Mouse (Mus musculus) cortical plate, adult 2 months (tissue): ENCODE measurements around the gene Olfr857. TPM values are rescaled to one million over a fixed set of nuclear protein-coding genes. Genes with fewer than 3 reads are reported as not detected.
"Not testable (repeated sequence)": the region's sequence is repeated elsewhere in the genome, so short reads cannot be mapped to it uniquely, and the experiment has no call there.

Experiments used
- H3K27ac ChIP-seq: fragments of 200-500 bp; 2 replicates; pipeline ENCODE4 v1.5.1; 2012; ENCODE audit warnings: low read length, control low read depth, inconsistent platforms; ENCODE audit not compliant: insufficient read depth
- H3K4me1 ChIP-seq: fragments of 200-500 bp; 2 replicates; pipeline ENCODE4 v1.6.1; 2011; ENCODE audit warnings: low read length; ENCODE audit not compliant: control insufficient read depth, insufficient read depth
- H3K4me3 ChIP-seq: fragments of 200-500 bp; 2 replicates; pipeline ENCODE4 v1.5.1; 2011; ENCODE audit warnings: mild to moderate bottlenecking, low read length, control low read depth; ENCODE audit not compliant: insufficient read depth
- CTCF ChIP-seq: fragments of 200-500 bp; IDR thresholded peaks from 2 replicates; pipeline ENCODE4 v1.5.1; 2011; ENCODE audit warnings: mild to moderate bottlenecking, control low read depth, low read length; ENCODE audit not compliant: insufficient read depth; ENCODE audit errors: extremely low read depth
- POLR2A ChIP-seq: fragments of 200-500 bp; IDR thresholded peaks from 2 replicates; pipeline ENCODE4 v1.6.1; 2011; ENCODE audit warnings: mild to moderate bottlenecking, low read length, control low read depth; ENCODE audit not compliant: insufficient read depth; ENCODE audit errors: extremely low read depth
- polyA plus RNA-seq: library from polyadenylated mRNA; depleted of rRNA; stranded (reverse); fragments of >200 nt; gene quantifications from 2 replicates; pipeline ENCODE4 v1.2.3, GENCODE M21; 2012; rRNA removed

The Olfr857 gene
- 0.15 TPM in 1 of 2 replicates, not detected in the other for polyA plus RNA-seq

GRCm38 (mm10) chr9:19709133-19709532 is at the start of gene Olfr857:
TSS of gene Olfr857 (plus strand) at chr9:19709433.
- Histone ChIP-seq H3K27ac (no peak within 1 kb of the TSS), H3K4me3 (no peak within 1 kb of the TSS), H3K4me1 (no peaks in the 10 kb centered on the region)
- TF ChIP-seq CTCF (no peak), POLR2A (no peak)

GRCm38 (mm10) chr9:19690281-19690680 is 19.0 kb upstream of the Olfr857 start:
- TF ChIP-seq POLR2A (no peak), CTCF (no peak)
- no peak overlapping the region for H3K4me3 ChIP-seq
- no peaks in the 10 kb centered on the region for H3K4me1 ChIP-seq
- no peak overlapping the region for H3K27ac ChIP-seq

DNA sequence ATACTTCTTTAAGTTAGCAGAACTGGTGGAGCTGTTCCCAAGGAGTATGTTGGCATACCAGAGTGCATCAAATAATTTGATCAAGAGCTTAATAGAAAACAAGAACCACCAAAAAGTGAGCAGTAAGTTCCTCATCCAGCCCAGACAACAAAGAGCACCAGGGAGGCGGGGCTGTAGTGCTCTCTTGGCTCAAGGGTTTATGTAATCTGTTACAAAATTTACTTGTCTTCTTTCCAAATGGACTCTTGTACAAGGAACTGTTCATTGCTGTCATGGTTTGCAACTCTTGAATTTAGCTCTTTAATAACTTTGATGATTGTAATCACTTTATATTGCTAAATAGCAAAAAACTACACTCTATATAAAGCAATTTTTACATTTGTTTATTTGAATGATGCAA is 17.8 kb upstream of the Olfr857 start:
- Histone ChIP-seq H3K4me3 (no peak overlapping the region), H3K27ac (no peak overlapping the region), H3K4me1 (no peaks in the 10 kb centered on the region)
- TF ChIP-seq CTCF: no peak
- no peak for TF ChIP-seq POLR2A

DNA sequence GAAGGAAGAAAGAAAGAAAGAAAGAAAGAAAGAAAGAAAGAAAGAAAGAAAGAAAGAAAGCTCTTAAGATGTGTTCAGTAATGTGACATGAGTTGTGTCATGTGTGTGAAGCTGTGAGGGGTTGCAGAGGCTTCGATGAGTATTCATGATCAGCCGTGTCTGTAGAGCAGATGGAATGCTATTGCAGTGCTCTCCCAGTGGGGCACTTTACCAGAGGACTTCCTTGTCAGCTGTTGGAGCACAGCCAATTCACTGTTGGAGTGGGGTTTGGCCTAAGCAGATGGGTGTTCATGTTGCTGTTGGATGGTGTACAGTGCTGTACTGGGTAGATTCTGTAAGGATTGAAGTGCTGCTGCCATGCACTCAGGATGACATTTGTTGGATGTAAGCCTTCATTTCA is 16.8 kb upstream of the Olfr857 start:
- no peak overlapping the region for H3K27ac ChIP-seq
- no peaks in the 10 kb centered on the region for H3K4me1 ChIP-seq
- TF ChIP-seq CTCF: no peak
- TF ChIP-seq POLR2A: no peak
- no peak overlapping the region for H3K4me3 ChIP-seq

GRCm38 (mm10) chr9:19694285-19694684 is 14.9 kb upstream of the Olfr857 start:
- H3K4me3 ChIP-seq, H3K4me1 ChIP-seq, H3K27ac ChIP-seq: not testable (repeated sequence)

DNA sequence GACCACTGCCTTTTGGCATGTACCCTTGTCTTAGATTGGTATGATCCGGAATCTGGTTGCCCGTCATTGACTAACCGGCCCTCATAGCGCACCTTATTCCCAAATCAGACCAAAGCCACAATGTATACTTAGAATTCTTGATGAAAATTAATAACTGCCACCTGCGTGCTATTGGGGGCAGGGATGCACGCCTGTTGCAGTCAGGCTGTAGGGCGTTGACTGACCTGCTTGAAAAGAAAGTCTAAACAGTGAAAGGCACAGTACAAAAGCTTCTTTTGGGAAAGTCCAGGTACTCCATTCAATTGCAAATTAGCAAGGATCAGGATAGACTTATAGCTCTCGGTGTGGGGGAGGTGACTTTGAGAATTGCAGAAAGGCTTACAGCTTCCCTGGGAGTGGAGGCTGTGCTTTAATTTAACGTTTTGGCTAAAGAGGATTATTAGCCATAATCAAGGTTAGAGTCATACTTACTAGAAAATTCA is 14.3 kb upstream of the Olfr857 start:
- not testable (repeated sequence) for H3K4me1 ChIP-seq, H3K27ac ChIP-seq, H3K4me3 ChIP-seq

GRCm38 (mm10) chr9:19704546-19704945 is 4.7 kb upstream of the Olfr857 start:
- not testable (repeated sequence) for H3K4me3 ChIP-seq, H3K27ac ChIP-seq, H3K4me1 ChIP-seq

Other genes with a start within 250 kb of the Olfr857 start
- not detected in 2 replicates for gene Olfr850, start 231.2 kb upstream of the Olfr857 start, polyA plus RNA-seq
- gene Olfr851, start 216.1 kb upstream of the Olfr857 start, polyA plus RNA-seq: not detected in 2 replicates
- gene Olfr853, start 168.4 kb upstream of the Olfr857 start, polyA plus RNA-seq: not detected in 2 replicates
- gene Olfr854, start 142.1 kb upstream of the Olfr857 start, polyA plus RNA-seq: not detected in 2 replicates
- gene Olfr855, start 126.8 kb upstream of the Olfr857 start, polyA plus RNA-seq: not detected in 2 replicates
- 22.7 and 23.9 TPM in 2 replicates for gene Zfp317, start 87.3 kb upstream of the Olfr857 start, polyA plus RNA-seq
- gene Olfr58, start 70.8 kb downstream of the Olfr857 start, polyA plus RNA-seq: not detected in 2 replicates
- gene Olfr859, start 95.5 kb downstream of the Olfr857 start, polyA plus RNA-seq: 0.02 TPM in 2 replicates
- not detected in 2 replicates for gene Olfr860, start 140.3 kb downstream of the Olfr857 start, polyA plus RNA-seq
- gene Olfr862, start 178.6 kb downstream of the Olfr857 start, polyA plus RNA-seq: not detected in 2 replicates
- gene Olfr77, start 207.4 kb downstream of the Olfr857 start, polyA plus RNA-seq: not detected in 2 replicates